Mouse (Mus musculus) pancreas, adult 10 weeks (tissue): ENCODE results near the gene Wtap. TPM values are rescaled to one million over a fixed set of nuclear protein-coding genes. Genes with fewer than 3 reads are reported as not detected.

Experiments
- polyA plus RNA-seq: library from polyadenylated mRNA; stranded (reverse); fragments of 350-450 nt; fragmentation: Illumina TruSeq; extraction: RNeasy Lipid Tissue Mini Kit (QIAGEN cat#74804); gene quantifications from one replicate; pipeline ENCODE4 v1.2.3, GENCODE M21; 2015; ENCODE audit warnings: low read depth, low replicate concordance; ENCODE audit not compliant: insufficient read depth

The Wtap gene
- polyA plus RNA-seq = 16.4 TPM

GRCm38 (mm10) chr17:12994069-12994468 is at the start of gene Wtap:
Wtap (minus strand) TSS chr17:12994169.

GRCm38 (mm10) chr17:13006546-13006945 is 12.6 kb upstream of the Wtap start, which contains the start of gene Sod2:
Sod2 (plus strand) TSS chr17:13006846.

GRCm38 (mm10) chr17:12960331-12960873 is 33.6 kb downstream of the Wtap start, which contains the start of gene Acat2:
Acat2 (minus strand) TSS chr17:12960747.

GRCm38 (mm10) chr17:12940151-12940805 is 53.7 kb downstream of the Wtap start, which contains the start of gene Acat3:
Acat3 (minus strand) TSS chr17:12940600.

Other genes starting within 250 kb of the Wtap start
- gene Igf2r, start 224.5 kb downstream of the Wtap start, polyA plus RNA-seq = 6.9 TPM
- gene Mas1, start 126.0 kb downstream of the Wtap start, polyA plus RNA-seq = not detected
- gene Mrgprh, start 118.1 kb downstream of the Wtap start, polyA plus RNA-seq = 0.55 TPM
- not detected for gene Pnldc1, start 83.9 kb downstream of the Wtap start, polyA plus RNA-seq
- gene Tcp1, start 78.5 kb downstream of the Wtap start, polyA plus RNA-seq = 42.0 TPM
- gene Mrpl18, start 77.8 kb downstream of the Wtap start, polyA plus RNA-seq = 9.9 TPM
- not detected for gene Acat3, start 53.6 kb downstream of the Wtap start, polyA plus RNA-seq
- gene Acat2, start 33.4 kb downstream of the Wtap start, polyA plus RNA-seq = 2.1 TPM
- 18.4 TPM for gene Sod2, start 12.7 kb upstream of the Wtap start, polyA plus RNA-seq
- gene Gpr31b, start 58.1 kb upstream of the Wtap start, polyA plus RNA-seq = not detected
- 0.76 TPM for gene Tcp10b, start 66.9 kb upstream of the Wtap start, polyA plus RNA-seq
- not detected for gene Unc93a, start 137.6 kb upstream of the Wtap start, polyA plus RNA-seq
- not detected for gene Smok2a, start 227.0 kb upstream of the Wtap start, polyA plus RNA-seq
- not detected for gene Smok2b, start 236.1 kb upstream of the Wtap start, polyA plus RNA-seq